Mouse (Mus musculus) myocyte (in vitro differentiated cells): ENCODE results near the gene Slc9a2. TPM values are rescaled to one million over a fixed set of nuclear protein-coding genes. Genes with fewer than 3 reads are reported as not detected.
A peak's percentile ranks its signal among the peaks of the same experiment; 100 is the strongest.

Source experiments
- H3K27me3 ChIP-seq: one replicate; pipeline ENCODE4 v1.6.1; 2011; ENCODE audit not compliant: control insufficient read depth, insufficient read depth, insufficient read length
- H3K36me3 ChIP-seq: one replicate; pipeline ENCODE4 v1.6.1; 2011; ENCODE audit not compliant: control insufficient read depth, insufficient read depth
- H3K4me2 ChIP-seq: one replicate; pipeline ENCODE4 v1.6.1; 2011; ENCODE audit warnings: low read depth, control low read depth
- H3K4me3 ChIP-seq: one replicate; pipeline ENCODE4 v1.5.1; 2011; ENCODE audit warnings: mild to moderate bottlenecking, control low read depth, moderate library complexity
- H3K79me2 ChIP-seq: one replicate; pipeline ENCODE4 v1.6.1; 2011; ENCODE audit not compliant: control insufficient read depth, insufficient read depth
- H3ac ChIP-seq: one replicate; pipeline ENCODE4 v1.6.1; 2011; ENCODE audit not compliant: control insufficient read depth, insufficient read length
- CEBPB ChIP-seq: IDR thresholded peaks from 2 replicates; pipeline ENCODE4 v1.6.1; 2011; ENCODE audit warnings: mild to moderate bottlenecking, moderate library complexity; ENCODE audit not compliant: poor library complexity, insufficient read depth, severe bottlenecking
- E2F4 ChIP-seq: IDR thresholded peaks from one replicate; pipeline ENCODE4 v1.6.1; 2011; ENCODE audit warnings: mild to moderate bottlenecking, control low read depth, moderate library complexity; ENCODE audit not compliant: insufficient read depth
- MAX ChIP-seq: IDR thresholded peaks from one replicate; pipeline ENCODE4 v1.6.1; 2011; ENCODE audit warnings: low read depth, mild to moderate bottlenecking, control low read depth
- MYOD1 ChIP-seq, 3 experiments: IDR thresholded peaks; one replicate each; pipeline ENCODE4 v1.6.1; 2011; ENCODE audit warnings: control low read depth in 2 of 3, low read depth in 2 of 3, mild to moderate bottlenecking in 2 of 3, moderate library complexity in 1 of 3; ENCODE audit not compliant: insufficient read length in 2 of 3, control insufficient read depth in 1 of 3
- MYOG ChIP-seq, 3 experiments: IDR thresholded peaks; one replicate each; pipeline ENCODE4 v1.6.1; 2011; ENCODE audit warnings: control low read depth in 2 of 3, low read depth in 2 of 3, mild to moderate bottlenecking in 2 of 3; ENCODE audit not compliant: insufficient read length in 2 of 3, control insufficient read depth in 1 of 3, insufficient read depth in 1 of 3
- POLR2A ChIP-seq: IDR thresholded peaks from one replicate; pipeline ENCODE4 v1.6.1; 2011; ENCODE audit warnings: low read depth, mild to moderate bottlenecking, control low read depth, moderate library complexity; ENCODE audit not compliant: insufficient read length
- POLR2AphosphoS2 ChIP-seq: IDR thresholded peaks from one replicate; pipeline ENCODE4 v1.6.1; 2011; ENCODE audit warnings: low read depth, control low read depth; ENCODE audit not compliant: insufficient read length
- REST ChIP-seq: IDR thresholded peaks from one replicate; pipeline ENCODE4 v1.6.1; 2011; ENCODE audit warnings: mild to moderate bottlenecking, control low read depth, moderate library complexity; ENCODE audit not compliant: insufficient read depth, insufficient read length
- SRF ChIP-seq: IDR thresholded peaks from one replicate; pipeline ENCODE4 v1.6.1; 2011; ENCODE audit warnings: low read depth; ENCODE audit not compliant: control insufficient read depth, insufficient read length
- TCF12 ChIP-seq: IDR thresholded peaks from one replicate; pipeline ENCODE4 v1.6.1; 2011; ENCODE audit warnings: mild to moderate bottlenecking, control low read depth; ENCODE audit not compliant: poor library complexity, insufficient read depth, severe bottlenecking
- TCF3 ChIP-seq: IDR thresholded peaks from one replicate; pipeline ENCODE4 v1.6.1; 2011; ENCODE audit warnings: low read depth, control low read depth; ENCODE audit not compliant: insufficient read length
- USF1 ChIP-seq: IDR thresholded peaks from one replicate; pipeline ENCODE4 v1.6.1; 2011; ENCODE audit warnings: low read depth, mild to moderate bottlenecking, control low read depth, moderate library complexity
- polyA plus RNA-seq: library from polyadenylated mRNA; unstranded; fragments of >200 nt; fragmentation: generic; extraction: Trizol; gene quantifications from one replicate; pipeline ENCODE4 v1.2.1, GENCODE M21; 2012; ENCODE audit warnings: missing spikeins

Gene Slc9a2
- polyA plus RNA-seq, 1 experiment = 2.4 TPM

GRCm38 (mm10) chr1:40789666-40790233, 109.4 kb downstream of the Slc9a2 start:
- Histone ChIP-seq H3ac (no peak overlapping the region), H3K27me3 (no peaks in the 10 kb centered on the region), H3K36me3 (no peaks in the 10 kb centered on the region), H3K4me2 (peak overlapping the region; percentile 86), H3K4me3 (peak overlapping the region; percentile 45), H3K79me2 (no peaks in the 10 kb centered on the region)
- TF ChIP-seq CEBPB = no peak
- no peak for TF ChIP-seq TCF12
- no peak for TF ChIP-seq USF1
- TF ChIP-seq SRF = no peak
- TF ChIP-seq TCF3 = no peak
- no peak for TF ChIP-seq POLR2AphosphoS2
- no peak for TF ChIP-seq MYOG (IDR thresholded peaks at IDR 0.05; ENCODE audit: control insufficient read depth in 1 of 3, insufficient read depth in 1 of 3, insufficient read length in 2 of 3, low read depth in 2 of 3)

GRCm38 (mm10) chr1:40790324-40791141, 110.2 kb downstream of the Slc9a2 start, which contains the start of gene Mfsd9:
TSS of gene Mfsd9 (minus strand) at chr1:40790687.
- Histone ChIP-seq H3K27me3 (no peaks in the 10 kb centered on the region), H3K4me3 (peak within 1 kb of the TSS; percentile 45), H3K79me2 (no peaks in the 10 kb centered on the region), H3K36me3 (no peaks in the 10 kb centered on the region), H3ac (no peak within 1 kb of the TSS), H3K4me2 (peak within 1 kb of the TSS; percentile 86)
- TF ChIP-seq POLR2AphosphoS2 (no peak), SRF (no peak), POLR2A (peak; percentile 61), E2F4 (no peak)

GRCm38 (mm10) chr1:40795508-40795907, 115.1 kb downstream of the Slc9a2 start:
- Histone ChIP-seq H3K36me3 (no peaks in the 10 kb centered on the region), H3K79me2 (no peaks in the 10 kb centered on the region)

GRCm38 (mm10) chr1:40797348-40797747, 117.0 kb downstream of the Slc9a2 start:
- no peaks in the 10 kb centered on the region for H3K36me3 ChIP-seq
- H3K79me2 ChIP-seq = no peaks in the 10 kb centered on the region
- no peak for TF ChIP-seq TCF12
- no peak for TF ChIP-seq MYOD1 (IDR thresholded peaks at IDR 0.05; ENCODE audit: control insufficient read depth in 1 of 3, insufficient read length in 2 of 3, low read depth in 2 of 3)
- no peak for TF ChIP-seq USF1
- no peak for TF ChIP-seq REST
- no peak for TF ChIP-seq SRF
- no peak for TF ChIP-seq MYOG (IDR thresholded peaks at IDR 0.05; ENCODE audit: control insufficient read depth in 1 of 3, insufficient read depth in 1 of 3, insufficient read length in 2 of 3, low read depth in 2 of 3)
- H3K4me3 ChIP-seq = no peak overlapping the region
- H3ac ChIP-seq = no peak overlapping the region
- H3K4me2 ChIP-seq = no peak overlapping the region
- H3K27me3 ChIP-seq = no peaks in the 10 kb centered on the region

More at GRCm38 (mm10) chr1:40795508-40795907, 115.1 kb downstream of the Slc9a2 start:
- no peak overlapping the region for H3K4me3 ChIP-seq
- TF ChIP-seq E2F4 (no peak), REST (no peak), POLR2AphosphoS2 (no peak), USF1 (no peak), MYOD1 (IDR thresholded peaks at IDR 0.05; ENCODE audit: control insufficient read depth in 1 of 3, insufficient read length in 2 of 3, low read depth in 2 of 3) (no peak), TCF3 (no peak), SRF (no peak), POLR2A (no peak), MAX (no peak), CEBPB (no peak), TCF12 (no peak)
- no peaks in the 10 kb centered on the region for H3K27me3 ChIP-seq
- H3ac ChIP-seq = no peak overlapping the region
- no peak overlapping the region for H3K4me2 ChIP-seq

GRCm38 (mm10) chr1:40799121-40799520, 118.7 kb downstream of the Slc9a2 start:
- no peak overlapping the region for H3K4me2 ChIP-seq
- H3K36me3 ChIP-seq = no peaks in the 10 kb centered on the region
- no peaks in the 10 kb centered on the region for H3K79me2 ChIP-seq
- H3K4me3 ChIP-seq = no peak overlapping the region
- no peak overlapping the region for H3ac ChIP-seq
- TF ChIP-seq TCF3 (no peak), MYOG (IDR thresholded peaks at IDR 0.05; ENCODE audit: control insufficient read depth in 1 of 3, insufficient read depth in 1 of 3, insufficient read length in 2 of 3, low read depth in 2 of 3) (no peak), MAX (no peak), REST (no peak), USF1 (no peak), CEBPB (no peak), POLR2A (no peak), MYOD1 (IDR thresholded peaks at IDR 0.05; ENCODE audit: control insufficient read depth in 1 of 3, insufficient read length in 2 of 3, low read depth in 2 of 3) (no peak), TCF12 (no peak), E2F4 (no peak), SRF (no peak)
- no peaks in the 10 kb centered on the region for H3K27me3 ChIP-seq
